Mouse (Mus musculus): ENCODE data around the gene Foxc2. TPM values are rescaled to one million over a fixed set of nuclear protein-coding genes. Genes with fewer than 3 reads are reported as not detected.
A peak's percentile ranks its signal among the peaks of the same experiment; 100 is the strongest.

The Foxc2 gene
- polyA plus RNA-seq, 1 experiment from 2014 or later, result 42.5 TPM

GRCm38 (mm10) chr8:121128531-121129264 is 12.7 kb downstream of the Foxc2 start:
- Histone ChIP-seq H3K4me1 (replicated peaks; ENCODE audit: insufficient read depth, low read length) (peaks cover 24% of the 10 kb centered on the region), H3K9ac (ENCODE audit: low read depth, low read length) (peak overlapping the region; percentile 66), H3K36me3 (ENCODE audit: insufficient read depth, low read length) (no peaks in the 10 kb centered on the region), H3K9me3 (replicated peaks; ENCODE audit: low read length) (no peaks in the 10 kb centered on the region), H3K27ac (peak overlapping the region; percentile 89), H3K4me2 (ENCODE audit: low read length) (peak overlapping the region; percentile 59), H3K4me3 (replicated peaks; ENCODE audit: low read depth, low read length) (peak overlapping the region; percentile 37), H3K27me3 (ENCODE audit: insufficient read depth, low read length) (0 out of 2 replicates have a peak, but pooled peaks cover 10% of the 10 kb centered on the region)
- ATAC-seq (replicated peaks; ENCODE audit: low FRiP score, low read depth) (no peak), DNase-seq (ENCODE audit: low spot score) (peak; percentile 50)
- TF ChIP-seq CTCF (IDR thresholded peaks at IDR 0.05; ENCODE audit: low read depth), result no peak
- 13% methylated on average over 54 of the region's 55 CpGs for WGBS

GRCm38 (mm10) chr8:121129265-121129940 is 13.4 kb downstream of the Foxc2 start:
- no peak for ATAC-seq (replicated peaks; ENCODE audit: low FRiP score, low read depth)
- Histone ChIP-seq H3K27ac (peak overlapping the region; percentile 15; the same call in 1 of the 2 replicates), H3K4me3 (replicated peaks; ENCODE audit: low read depth, low read length) (peak overlapping the region; percentile 37), H3K4me1 (replicated peaks; ENCODE audit: insufficient read depth, low read length) (peaks cover 20% of the 10 kb centered on the region), H3K9ac (ENCODE audit: low read depth, low read length) (0 out of 2 replicates have a peak overlapping the region, but pooled peaks have one; percentile 66), H3K9me3 (replicated peaks; ENCODE audit: low read length) (no peaks in the 10 kb centered on the region), H3K4me2 (ENCODE audit: low read length) (peak overlapping the region; percentile 59), H3K36me3 (ENCODE audit: insufficient read depth, low read length) (no peaks in the 10 kb centered on the region), H3K27me3 (ENCODE audit: insufficient read depth, low read length) (0 out of 2 replicates have a peak, but pooled peaks cover 10% of the 10 kb centered on the region)
- no peak for DNase-seq (ENCODE audit: low spot score)
- no peak for TF ChIP-seq CTCF (IDR thresholded peaks at IDR 0.05; ENCODE audit: low read depth)
- 58% methylated on average over 16 of the region's 16 CpGs for whole genome bisulfite sequencing

GRCm38 (mm10) chr8:121130522-121130921 is 14.6 kb downstream of the Foxc2 start:
- WGBS, result 42% methylated on average over 5 of the region's 5 CpGs
- 0 out of 2 replicates have a peak, but pooled peaks cover 7% of the 10 kb centered on the region for H3K27me3 ChIP-seq (ENCODE audit: insufficient read depth, low read length)
- no peaks in the 10 kb centered on the region for H3K36me3 ChIP-seq (ENCODE audit: insufficient read depth, low read length)
- no peaks in the 10 kb centered on the region for H3K9me3 ChIP-seq (replicated peaks; ENCODE audit: low read length)
- peak overlapping the region; percentile 13; the same call in 1 of the 2 replicates for H3K4me2 ChIP-seq (ENCODE audit: low read length)
- DNase-seq (ENCODE audit: low spot score) (peak; percentile 76), ATAC-seq (replicated peaks; ENCODE audit: low FRiP score, low read depth) (0 out of 2 replicates have a peak, but pooled peaks have one; percentile 33)
- H3K9ac ChIP-seq (ENCODE audit: low read depth, low read length), result no peak overlapping the region
- H3K4me1 ChIP-seq (replicated peaks; ENCODE audit: insufficient read depth, low read length), result peaks cover 15% of the 10 kb centered on the region
- TF ChIP-seq CTCF (IDR thresholded peaks at IDR 0.05; ENCODE audit: low read depth), result peak; percentile 71
- no peak overlapping the region for H3K27ac ChIP-seq
- no peak overlapping the region for H3K4me3 ChIP-seq (replicated peaks; ENCODE audit: low read depth, low read length)

GRCm38 (mm10) chr8:121132961-121133513 is 17.1 kb downstream of the Foxc2 start:
- peaks cover 7% of the 10 kb centered on the region for H3K4me1 ChIP-seq (replicated peaks; ENCODE audit: insufficient read depth, low read length)
- ATAC-seq (replicated peaks; ENCODE audit: low FRiP score, low read depth) (no peak), DNase-seq (ENCODE audit: low spot score) (no peak)
- H3K27ac ChIP-seq, result no peak overlapping the region
- H3K4me2 ChIP-seq (ENCODE audit: low read length), result no peak overlapping the region
- no peak for TF ChIP-seq CTCF (IDR thresholded peaks at IDR 0.05; ENCODE audit: low read depth)
- no peaks in the 10 kb centered on the region for H3K36me3 ChIP-seq (ENCODE audit: insufficient read depth, low read length)
- H3K9ac ChIP-seq (ENCODE audit: low read depth, low read length), result no peak overlapping the region
- no peak overlapping the region for H3K4me3 ChIP-seq (replicated peaks; ENCODE audit: low read depth, low read length)
- 0 out of 2 replicates have a peak, but pooled peaks cover 2% of the 10 kb centered on the region for H3K9me3 ChIP-seq (replicated peaks; ENCODE audit: low read length)
- H3K27me3 ChIP-seq (ENCODE audit: insufficient read depth, low read length), result 0 out of 2 replicates have a peak, but pooled peaks cover 4% of the 10 kb centered on the region
- WGBS, result 79% methylated on average over 5 of the region's 5 CpGs

- no peak for TF ChIP-seq CTCF (IDR thresholded peaks at IDR 0.05; ENCODE audit: low read depth)
- ATAC-seq (replicated peaks; ENCODE audit: low FRiP score, low read depth), result no peak
- Histone ChIP-seq H3K9ac (ENCODE audit: low read depth, low read length) (no peak overlapping the region), H3K36me3 (ENCODE audit: insufficient read depth, low read length) (no peaks in the 10 kb centered on the region), H3K27ac (no peak overlapping the region), H3K9me3 (replicated peaks; ENCODE audit: low read length) (0 out of 2 replicates have a peak, but pooled peaks cover 2% of the 10 kb centered on the region), H3K27me3 (ENCODE audit: insufficient read depth, low read length) (no peaks in the 10 kb centered on the region), H3K4me3 (replicated peaks; ENCODE audit: low read depth, low read length) (no peak overlapping the region), H3K4me1 (replicated peaks; ENCODE audit: insufficient read depth, low read length) (no peaks in the 10 kb centered on the region; the same call in 1 of the 2 replicates), H3K4me2 (ENCODE audit: low read length) (no peak overlapping the region)
- 80% methylated on average over 10 of the region's 10 CpGs for WGBS
- no peak for DNase-seq (ENCODE audit: low spot score)
Observed at GRCm38 (mm10) chr8:121134102-121134501, 18.1 kb downstream of the Foxc2 start.

GRCm38 (mm10) chr8:121134512-121134911 is 18.5 kb downstream of the Foxc2 start:
- WGBS, result 72% methylated on average over 11 of the region's 11 CpGs
- Histone ChIP-seq H3K36me3 (ENCODE audit: insufficient read depth, low read length) (no peaks in the 10 kb centered on the region), H3K4me1 (replicated peaks; ENCODE audit: insufficient read depth, low read length) (no peaks in the 10 kb centered on the region; the same call in 1 of the 2 replicates), H3K27ac (no peak overlapping the region), H3K4me2 (ENCODE audit: low read length) (no peak overlapping the region), H3K4me3 (replicated peaks; ENCODE audit: low read depth, low read length) (no peak overlapping the region), H3K9ac (ENCODE audit: low read depth, low read length) (no peak overlapping the region), H3K9me3 (replicated peaks; ENCODE audit: low read length) (0 out of 2 replicates have a peak, but pooled peaks cover 2% of the 10 kb centered on the region), H3K27me3 (ENCODE audit: insufficient read depth, low read length) (no peaks in the 10 kb centered on the region)
- ATAC-seq (replicated peaks; ENCODE audit: low FRiP score, low read depth), result no peak
- TF ChIP-seq CTCF (IDR thresholded peaks at IDR 0.05; ENCODE audit: low read depth), result no peak
- no peak for DNase-seq (ENCODE audit: low spot score)
